Mouse (Mus musculus): ENCODE results near the gene Kcna7.

- TF ChIP-seq CTCF (IDR thresholded peaks at IDR 0.05; ENCODE audit: low read depth) (no peak), EP300 (IDR thresholded peaks at IDR 0.05; ENCODE audit: low read depth) (no peak)
Observed at GRCm38 (mm10) chr7:45362801-45363200, 42.7 kb upstream of the Kcna7 start.
